Mouse (Mus musculus) right cerebral cortex, adult 2 months (tissue): ENCODE data around the gene Mdfic.
A peak's percentile ranks its signal among the peaks of the same experiment; 100 is the strongest.
"Not testable (repeated sequence)": the region's sequence is repeated elsewhere in the genome, so short reads cannot be mapped to it uniquely, and the experiment has no call there.

Experiments
- DNase-seq, 2 experiments: peaks; one replicate each; pipeline ENCODE4 v3.0.0; 2021 to 2022; ENCODE audit warnings: low spot score in 2 of 2

The Mdfic gene

DNA sequence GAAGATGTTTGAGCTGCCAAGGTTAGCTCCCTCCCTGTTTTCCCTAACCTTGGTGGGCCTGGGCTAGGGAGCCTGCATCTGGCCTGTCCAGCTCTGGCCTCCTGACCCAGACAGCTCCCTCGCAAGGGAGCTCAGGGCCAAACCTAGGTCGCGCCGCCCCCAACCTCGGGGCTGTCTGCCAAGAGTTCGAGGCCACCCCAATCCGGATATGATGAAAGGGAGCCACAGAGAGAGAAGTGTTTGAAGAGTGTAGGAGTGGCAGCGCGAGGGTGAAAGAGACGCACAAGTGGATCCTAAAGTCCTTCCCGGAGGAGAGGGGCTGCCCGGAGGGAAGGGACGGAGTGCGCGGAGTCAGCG, at the start of gene Mdfic:
Gene Mdfic, plus strand, starts transcription at position 201 of the 357 bp plus-strand sequence.
- no peak for DNase-seq

DNA sequence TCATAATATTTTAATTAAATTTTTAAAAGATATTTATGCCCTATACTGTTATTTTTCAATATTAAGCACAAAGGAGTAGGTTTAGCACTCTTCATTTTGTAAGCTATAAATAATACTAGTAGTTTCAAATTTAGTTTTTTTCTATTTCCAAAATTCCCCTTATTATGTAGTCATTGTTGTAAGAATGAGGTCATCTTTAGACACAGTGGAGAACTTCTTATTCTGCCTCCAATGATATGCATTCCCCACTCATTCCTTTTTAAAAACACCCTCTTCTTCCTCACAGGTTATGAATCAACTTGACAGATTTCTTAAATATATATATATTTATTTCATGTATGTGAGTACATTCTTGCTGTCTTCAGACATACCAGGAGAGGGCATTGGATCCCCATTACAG, 49.1 kb upstream of the Mdfic start:
- no peak for DNase-seq

DNA sequence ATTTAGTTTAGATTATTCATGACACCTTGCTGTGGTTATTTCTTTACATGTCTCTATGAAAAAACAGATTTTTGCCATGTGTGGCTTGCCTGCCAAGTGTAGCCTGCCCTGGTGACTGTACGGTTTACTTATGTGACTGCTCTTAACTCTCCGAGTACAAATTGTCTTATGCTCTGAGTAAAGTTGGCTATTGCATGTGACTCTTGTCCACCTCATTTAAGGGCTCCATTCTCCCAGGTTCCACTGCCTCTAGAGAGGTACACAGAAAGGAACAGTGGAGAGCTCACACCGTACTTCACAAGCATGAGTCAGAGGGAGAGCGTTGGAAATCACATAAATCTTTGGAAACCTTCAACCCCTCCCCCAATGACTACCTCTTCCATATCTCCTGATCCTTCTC, 10.4 kb upstream of the Mdfic start:
- no peak for DNase-seq

DNA sequence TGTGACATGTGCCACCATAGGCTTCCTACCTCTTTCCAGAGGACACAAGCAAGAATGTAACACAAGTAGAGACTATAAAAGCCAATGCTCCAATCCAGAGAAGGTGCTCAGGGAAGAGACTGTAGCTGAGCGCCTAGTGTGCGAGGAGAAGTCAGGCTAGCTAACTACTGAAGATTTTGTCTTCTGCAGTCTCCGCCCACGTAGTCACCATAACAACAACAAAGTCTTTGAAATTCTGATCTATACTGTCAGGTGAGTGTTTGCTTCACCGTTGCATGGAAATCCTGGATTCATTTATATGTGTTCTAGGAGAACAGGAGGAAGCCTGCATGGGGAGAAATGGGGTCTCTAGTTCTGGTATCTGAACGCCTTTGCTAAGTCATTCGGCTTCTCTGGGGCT, 9.8 kb upstream of the Mdfic start:
- DNase-seq = no peak

DNA sequence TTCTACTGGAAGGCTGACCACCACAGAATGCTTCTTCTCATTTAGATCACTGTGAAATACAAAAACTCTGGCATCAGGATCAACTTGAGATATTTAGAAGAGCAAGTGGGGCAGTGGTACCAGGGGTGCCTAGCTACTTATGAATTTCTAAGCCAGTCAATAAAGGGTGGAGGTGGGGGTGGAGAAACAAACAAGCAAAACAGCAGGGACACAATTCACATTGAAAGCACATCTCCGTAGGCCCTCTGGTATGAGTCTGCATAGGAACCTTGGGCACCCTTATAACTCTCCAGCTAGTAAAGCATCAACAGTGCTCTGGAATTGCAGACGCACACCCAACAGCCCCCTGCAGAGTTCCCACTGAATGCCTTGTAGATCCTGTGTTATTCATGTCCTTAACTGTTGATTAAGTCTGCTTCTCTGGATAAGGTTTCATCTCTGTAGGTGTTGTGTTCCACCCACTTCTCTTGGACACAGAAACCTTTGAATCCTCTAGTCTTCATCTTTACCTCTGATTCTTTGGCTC, 7.5 kb upstream of the Mdfic start:
- DNase-seq = no peak

DNA sequence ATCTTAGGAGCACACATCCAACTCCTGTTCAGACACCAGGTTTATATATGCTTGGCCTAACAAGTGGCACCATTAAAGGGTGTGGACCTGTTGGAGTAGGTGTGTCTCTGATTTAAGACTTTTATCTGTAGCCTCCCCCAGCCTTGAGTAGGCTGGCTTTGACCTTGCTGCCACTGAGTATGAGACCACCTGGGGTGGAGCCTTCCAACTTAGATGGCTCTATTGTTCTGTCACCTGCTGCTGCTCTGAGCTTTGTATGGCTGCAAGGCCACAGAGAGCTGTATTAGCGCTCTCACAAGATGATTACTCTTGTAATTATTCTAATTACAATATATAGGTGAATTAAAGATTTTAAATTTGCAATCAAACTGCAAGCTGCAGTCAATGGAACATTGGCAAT, 6.4 kb upstream of the Mdfic start:
- not testable (repeated sequence) for DNase-seq

DNA sequence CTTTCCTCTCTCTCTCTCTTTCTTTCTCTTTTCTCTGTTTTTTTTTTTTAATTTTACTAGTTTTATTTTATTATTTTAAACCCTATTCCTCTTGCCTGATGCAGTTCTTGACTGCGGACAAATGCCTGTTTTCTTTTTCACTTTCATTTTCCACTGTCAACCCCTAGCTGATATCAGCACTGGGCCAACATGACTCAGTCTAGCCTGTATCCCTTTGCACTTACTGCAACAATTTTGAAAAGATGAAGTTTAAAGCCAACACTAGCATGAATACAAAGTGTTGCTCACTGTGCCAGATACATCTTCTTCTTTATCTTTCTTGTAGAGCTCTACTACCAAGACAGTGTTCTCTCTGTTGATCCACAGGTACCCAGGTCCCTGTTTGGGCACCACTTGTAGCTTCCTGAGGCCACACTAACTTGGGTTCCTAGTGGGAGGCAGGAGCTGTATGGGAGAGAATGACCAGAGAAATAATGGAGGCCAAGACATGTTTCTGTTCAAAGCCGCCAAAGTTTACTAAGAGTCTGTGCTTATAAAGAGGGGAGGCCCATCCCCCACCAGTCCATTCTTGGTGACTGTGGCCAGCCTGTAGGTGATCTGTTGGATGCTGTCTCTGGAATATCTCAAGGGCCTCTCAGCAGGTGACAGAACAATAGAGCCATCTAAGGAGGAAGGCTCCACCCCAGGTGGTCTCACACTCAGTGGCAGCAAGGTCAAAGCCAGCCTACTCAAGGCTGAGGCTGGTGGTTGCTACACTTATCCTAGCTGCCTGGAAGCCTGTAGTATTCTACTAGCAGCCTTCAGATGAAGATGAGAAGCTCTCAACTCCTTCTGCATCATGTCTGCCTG, 5.2 kb upstream of the Mdfic start:
- DNase-seq = no peak

DNA sequence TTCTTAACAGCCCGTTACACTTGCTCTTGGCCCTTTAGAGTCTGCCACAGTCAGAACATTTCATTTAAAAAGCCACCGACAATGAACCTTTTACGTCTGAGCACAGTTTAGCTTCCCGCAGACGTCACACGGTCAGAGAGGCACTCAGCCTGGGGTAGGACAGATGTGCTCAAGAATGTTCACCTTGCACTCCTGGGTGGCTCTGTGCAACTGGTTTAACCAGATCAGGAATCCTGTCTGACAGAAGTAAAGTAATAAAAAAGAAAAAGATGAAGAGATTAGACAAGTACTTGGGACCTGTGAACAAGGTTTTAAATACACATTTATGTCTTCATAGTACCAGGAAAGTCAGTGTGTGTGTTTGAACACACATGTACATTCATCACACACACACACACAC, 542 bp upstream of the Mdfic start:
- DNase-seq = no peak

DNA sequence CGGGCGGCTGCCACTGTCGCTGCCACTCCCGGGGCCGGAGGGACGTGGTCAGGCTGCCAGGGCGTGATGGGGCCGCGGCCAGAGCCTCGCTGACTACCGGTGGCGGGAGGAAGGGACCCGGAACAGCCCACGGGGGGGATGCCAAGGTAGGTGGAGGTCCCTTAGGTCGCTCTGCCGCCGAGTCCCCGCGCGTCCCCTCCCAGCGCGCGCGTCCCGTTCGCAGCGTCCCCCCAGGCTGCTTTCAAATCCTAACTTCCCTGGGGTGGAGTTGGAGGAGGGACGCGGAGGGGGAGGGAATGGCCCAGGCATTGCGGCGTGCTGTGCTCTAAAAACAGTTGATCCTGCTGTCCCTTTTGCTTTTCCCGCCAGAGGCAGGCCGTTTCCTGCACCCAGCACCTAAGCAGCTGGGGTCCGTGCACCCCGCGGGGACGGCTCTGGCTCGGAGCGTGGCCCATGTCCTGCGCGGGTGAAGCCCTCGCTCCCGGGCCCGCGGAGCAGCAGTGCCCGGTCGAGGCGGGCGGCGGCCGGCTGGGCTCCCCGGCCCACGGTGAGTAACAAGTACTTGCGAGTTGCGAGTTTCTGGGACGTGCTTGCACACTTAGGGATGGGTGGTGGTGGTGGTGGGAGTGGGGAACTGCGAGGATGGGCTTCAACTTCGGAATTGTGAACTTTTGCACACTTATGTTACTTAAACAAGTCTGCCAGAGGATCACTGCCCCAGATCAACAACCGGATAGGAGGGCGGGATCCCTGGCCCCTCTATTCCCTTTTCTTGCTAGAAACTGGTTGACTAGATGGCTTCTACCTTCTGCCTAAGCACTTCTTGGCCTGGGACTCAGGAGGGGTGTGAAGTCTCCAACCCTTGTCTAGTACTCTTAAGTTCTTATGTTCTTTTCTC, 606 bp downstream of the Mdfic start:
- peak in 1 of 2 experiments; percentile 14 for DNase-seq

DNA sequence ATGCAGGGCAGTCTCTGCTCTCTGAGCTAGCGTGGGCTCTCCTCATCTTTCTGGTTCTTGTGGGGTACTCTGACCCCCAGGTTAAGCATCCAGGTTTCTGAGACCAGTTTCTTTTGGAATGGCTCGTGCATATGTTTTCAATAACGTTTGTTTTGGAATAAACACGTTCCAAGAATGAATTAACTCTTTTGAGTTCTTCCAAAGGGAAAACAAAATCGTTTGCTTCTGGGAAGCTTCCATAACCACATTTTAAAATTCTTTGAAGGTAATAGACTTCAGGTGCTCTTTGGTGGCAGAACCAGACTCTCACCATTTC, 1.2 kb downstream of the Mdfic start:
- no peak for DNase-seq

DNA sequence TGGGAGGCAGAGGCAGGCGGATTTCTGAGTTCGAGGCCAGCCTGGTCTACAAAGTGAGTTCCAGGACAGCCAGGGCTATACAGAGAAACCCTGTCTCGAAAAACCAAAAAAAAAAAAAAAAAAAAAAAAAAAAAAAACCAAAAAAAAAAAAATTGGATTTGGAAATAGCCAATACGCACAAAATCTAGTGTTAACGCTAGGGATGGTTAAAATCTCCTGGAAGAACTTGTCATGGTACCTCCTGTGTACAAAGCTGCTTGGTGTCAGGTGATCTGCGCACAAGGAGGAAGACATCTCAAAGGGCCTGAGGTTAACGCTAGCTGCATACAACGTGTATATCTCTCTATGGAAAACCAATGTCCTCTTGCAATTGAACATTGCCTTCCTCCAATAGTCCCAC, 2.2 kb downstream of the Mdfic start:
- DNase-seq = not testable (repeated sequence)

DNA sequence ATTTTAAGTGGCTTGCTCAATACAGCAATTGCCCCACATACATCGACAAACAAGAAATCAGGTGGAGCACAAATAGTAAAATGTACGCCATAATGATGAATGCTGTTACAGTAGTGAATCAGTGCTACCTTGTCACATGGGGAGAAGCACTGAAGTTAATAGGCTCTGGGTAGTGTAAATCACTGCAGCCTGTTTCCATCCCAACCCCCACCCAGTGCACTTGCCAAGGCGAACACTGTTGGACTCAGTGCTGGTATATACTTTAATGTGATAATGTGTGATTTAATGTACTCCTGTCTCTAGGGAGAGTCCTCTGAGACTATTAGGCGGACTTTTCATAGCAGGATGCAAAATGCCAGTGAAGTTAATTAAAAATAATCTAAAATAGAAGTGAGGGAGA, 3.8 kb downstream of the Mdfic start:
- DNase-seq = no peak

DNA sequence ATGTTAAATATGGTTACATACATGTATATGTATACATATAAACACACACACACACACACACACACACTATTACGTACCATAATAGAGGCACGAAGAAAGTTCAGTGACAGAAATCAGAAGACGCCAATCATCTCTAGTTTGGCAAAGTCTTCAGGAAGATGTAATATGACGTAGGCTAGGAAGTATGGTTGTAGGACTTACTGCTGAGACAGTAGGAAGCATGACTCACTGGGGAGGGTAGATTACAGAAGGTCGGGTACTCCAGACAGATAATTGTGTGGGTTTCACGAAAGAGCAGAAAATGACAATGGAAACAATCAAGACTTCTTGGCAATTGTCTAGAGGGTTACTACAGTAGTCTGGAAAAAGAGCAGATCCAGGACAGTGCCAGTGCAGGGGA, 6.0 kb downstream of the Mdfic start:
- DNase-seq = no peak

DNA sequence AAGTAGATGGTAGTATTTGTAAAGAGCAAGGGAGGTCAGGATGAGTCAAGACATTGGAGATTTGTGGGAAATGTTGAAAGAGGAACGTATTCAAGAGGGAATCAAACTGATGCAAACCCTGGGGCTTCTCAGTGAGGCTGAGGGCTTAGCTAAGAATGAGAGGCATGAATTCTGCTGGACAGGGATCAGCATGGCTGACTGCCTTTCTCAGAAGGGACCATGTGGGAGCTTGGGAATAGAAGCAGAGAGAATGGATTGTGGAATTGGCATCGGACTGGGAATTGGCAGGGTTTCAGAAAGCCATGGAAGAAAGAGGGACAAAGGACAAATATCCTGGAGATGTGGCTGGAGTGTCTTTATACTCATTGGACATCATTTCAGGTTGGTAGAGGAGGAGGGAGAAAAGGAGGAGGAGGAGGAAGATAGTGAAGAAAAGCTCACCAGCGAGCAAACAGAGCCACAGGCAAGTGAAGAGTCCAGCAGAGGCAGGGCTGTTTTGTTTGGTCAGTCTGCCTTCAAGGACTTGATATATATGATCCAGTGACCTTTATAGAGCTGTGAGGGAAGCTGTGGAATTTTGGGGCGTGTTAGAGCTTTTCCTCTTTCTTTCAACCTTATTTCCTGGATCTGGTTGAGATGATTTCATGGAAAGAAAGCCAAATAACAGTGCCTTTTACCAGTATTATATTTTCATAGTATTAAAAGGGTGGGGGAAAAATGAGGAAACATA, 7.4 kb downstream of the Mdfic start:
- no peak for DNase-seq

DNA sequence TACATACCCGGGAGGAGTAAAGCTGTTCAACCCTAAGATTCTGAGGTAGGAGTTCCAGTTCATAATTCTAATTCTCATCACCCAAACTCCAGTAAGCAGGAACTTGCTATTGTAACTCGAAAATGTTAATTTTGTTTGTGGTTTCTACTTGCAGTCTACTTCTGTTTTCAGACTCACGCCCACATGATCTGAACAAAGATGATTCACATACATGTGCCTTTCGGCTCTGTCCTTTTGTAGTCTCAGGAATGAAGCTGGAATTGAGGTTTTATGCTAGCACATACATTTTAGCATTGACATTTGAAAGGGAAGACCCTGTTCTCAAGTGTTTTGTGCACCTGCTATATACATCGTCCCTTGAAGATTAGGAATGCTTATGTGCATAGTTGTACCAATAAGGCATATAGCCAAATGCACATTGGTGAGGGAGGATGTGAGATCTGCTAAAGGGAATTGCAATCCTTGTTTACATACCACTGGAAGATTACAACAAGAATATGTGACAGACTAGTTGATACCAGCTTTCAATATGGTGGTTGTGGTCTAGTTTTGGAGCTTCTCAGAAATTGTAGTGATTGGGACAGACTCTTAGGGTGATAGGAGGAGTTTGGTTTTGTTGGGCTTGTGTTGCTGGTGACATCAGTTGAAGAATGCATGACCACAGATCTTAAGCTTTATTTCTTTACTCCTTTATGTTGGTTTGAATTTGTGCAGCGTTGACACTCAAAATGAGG, 8.6 kb downstream of the Mdfic start:
- DNase-seq = no peak

DNA sequence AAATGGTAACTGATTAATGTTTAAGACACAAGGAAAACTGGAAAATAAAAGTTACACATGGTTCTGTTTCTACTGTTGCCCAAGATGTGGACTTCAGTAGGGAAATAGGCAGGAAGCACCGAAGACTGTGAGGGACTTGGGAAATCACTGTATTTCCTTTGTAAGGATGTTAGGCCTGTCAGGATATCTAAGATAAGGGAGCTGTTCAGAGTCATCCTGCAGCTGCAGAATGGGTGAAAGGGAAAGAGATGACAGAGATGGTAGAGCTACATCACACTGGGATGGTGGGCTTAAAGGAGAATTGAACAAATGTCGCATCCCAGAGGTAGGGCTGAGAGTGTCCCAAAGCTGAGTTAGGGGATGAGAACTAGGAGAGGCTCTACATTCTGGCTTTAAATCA, 9.8 kb downstream of the Mdfic start:
- DNase-seq = no peak

DNA sequence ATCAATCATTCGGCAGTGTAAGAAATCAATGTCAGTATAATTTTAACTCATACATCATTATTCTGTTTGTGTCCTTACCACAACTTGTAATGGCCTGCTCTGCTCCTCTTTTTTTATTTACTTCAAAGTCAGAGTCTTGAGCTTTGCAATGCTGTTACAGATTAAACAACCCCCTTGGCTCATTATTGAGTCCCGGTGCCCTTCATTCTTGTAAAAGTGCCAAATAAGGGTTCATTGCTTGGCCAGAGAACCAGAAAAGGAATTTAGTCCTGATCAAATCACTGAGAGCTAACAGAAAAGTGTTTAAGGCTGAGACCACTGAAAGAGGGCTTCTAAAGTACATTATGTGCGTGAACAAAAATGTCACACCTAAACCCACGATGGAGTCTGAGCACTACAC, 10.2 kb downstream of the Mdfic start:
- no peak for DNase-seq

DNA sequence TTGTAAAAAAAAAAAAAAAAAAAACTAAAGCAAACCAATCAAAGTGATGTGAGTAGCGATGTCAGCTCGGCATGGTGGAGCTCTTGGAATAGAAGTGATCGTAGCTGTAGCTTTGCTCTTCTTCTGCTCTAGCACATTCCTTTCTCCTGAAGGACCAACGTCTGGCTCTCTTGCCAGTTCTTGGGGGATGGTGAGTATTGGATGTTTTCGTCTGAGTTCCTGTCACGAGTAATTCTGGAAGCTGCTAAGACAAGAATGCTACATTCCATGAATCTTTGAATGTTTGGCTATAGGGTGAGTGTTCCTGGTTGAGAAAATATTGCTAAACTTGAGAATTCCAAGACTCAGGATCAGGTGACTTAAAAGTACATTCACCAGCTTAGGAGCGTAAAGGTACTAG, 11.0 kb downstream of the Mdfic start:
- DNase-seq = no peak

DNA sequence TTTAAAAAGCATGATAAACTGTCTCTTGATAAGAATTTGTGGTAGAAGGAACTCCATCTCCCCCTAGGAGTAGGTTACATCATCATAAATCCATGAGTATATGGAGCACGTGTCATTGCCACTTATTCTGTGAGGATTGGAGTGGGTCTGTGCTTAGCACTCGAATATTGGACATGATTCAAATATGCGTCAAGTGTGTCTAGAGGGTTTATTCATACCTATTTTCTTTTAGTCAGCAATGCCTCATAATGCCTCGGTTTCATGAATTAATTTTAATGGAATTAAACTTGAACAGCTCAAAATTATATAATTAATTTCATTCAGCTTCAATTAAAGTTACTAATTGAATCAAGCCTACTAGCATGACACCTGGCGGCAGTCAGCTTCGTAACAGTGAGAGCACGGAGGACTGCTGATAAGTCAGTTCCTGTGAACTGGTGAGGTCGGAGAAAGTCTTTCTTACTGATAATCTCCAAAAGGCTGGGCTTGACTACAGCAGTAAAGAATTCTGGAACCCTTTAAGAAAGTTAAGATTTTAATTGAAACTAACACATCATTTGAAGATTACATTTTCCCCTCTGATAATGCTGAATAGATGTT, 17.0 kb downstream of the Mdfic start:
- DNase-seq = no peak

DNA sequence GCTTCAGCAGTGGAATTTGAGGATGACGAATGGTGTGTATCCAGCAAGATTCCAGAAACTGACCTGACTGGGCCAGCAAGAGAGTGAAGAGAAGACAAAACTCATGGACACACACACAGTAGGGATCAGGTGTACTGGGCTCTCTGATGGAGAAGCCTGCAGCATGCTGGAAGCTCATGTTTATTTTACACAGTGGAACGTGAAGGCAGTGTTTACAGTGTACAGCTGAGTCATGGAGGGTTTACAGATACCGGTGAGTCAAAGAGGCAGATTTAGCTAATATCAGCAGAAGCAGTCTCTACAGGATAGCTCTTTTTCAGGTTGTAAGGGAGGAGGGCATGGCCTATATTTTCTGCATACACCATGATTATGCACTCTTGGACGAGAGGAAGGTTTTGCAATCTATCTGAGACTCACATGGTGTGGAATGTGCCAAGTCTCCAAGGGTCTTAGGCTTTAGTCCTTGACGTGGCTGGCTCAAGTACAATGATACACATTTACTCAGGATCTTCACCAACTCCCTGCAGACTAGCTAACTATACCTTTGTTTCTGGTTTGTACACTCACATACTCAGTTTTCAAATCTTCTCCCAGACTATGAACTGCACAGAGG, 18.0 kb downstream of the Mdfic start:
- DNase-seq = no peak

DNA sequence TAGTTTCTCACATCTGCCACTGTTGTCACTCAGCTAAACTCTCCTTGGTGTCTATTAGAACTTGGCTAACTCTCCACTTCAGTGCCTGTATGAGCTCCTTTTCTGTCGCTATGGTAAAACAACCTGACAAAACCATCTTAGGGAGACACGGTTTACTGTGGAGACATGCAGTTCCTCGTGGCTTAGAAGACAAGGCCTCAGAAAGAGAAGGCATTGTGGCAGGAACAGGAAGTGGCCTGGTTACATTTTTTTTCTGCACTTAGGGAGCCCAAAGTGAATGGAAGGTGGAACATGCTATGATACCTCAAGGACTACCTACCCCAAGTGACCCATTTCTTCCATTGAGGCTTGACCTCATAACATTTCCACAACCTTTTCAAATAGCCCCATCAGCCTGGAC, 18.7 kb downstream of the Mdfic start:
- DNase-seq = no peak
